Mouse (Mus musculus): Measurements from ENCODE around the gene Snx9. TPM values are rescaled to one million over a fixed set of nuclear protein-coding genes. Genes with fewer than 3 reads are reported as not detected.

The Snx9 gene
- polyA plus RNA-seq, 1 experiment from 2014 or later: 12.7 TPM

DNA sequence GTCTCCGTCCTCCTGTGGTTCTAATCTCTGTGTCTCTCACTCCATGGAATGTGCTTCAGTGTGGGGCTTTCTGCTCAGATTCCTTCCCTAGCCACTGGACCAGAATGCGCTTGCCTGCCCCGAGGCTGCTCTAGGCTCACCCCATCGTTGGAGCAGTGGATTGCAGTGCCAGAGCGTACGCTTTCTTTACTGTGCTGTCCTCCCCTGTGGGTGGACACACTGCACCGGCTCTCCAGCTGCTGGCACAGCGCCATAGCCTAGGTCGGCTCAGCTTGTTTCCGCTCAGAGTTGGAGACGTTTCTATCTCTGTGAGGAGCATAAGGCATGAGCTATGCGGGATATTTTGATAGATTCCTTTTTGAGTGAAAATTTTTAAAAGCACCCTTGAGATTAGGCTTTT is 31.4 kb downstream of the Snx9 start:
- Histone ChIP-seq H3K36me3 (no peaks in the 10 kb centered on the region), H3K27ac (no peak overlapping the region), H3K4me3 (no peak overlapping the region), H3K9me3 (no peaks in the 10 kb centered on the region), H3K27me3 (ENCODE audit: insufficient read depth, poor library complexity, severe bottlenecking) (no peaks in the 10 kb centered on the region), H3K4me1 (replicated peaks) (no peaks in the 10 kb centered on the region)
- 86% methylated on average over 12 of the region's 12 CpGs for WGBS
- no peak for DNase-seq (ENCODE audit: low spot score)

DNA sequence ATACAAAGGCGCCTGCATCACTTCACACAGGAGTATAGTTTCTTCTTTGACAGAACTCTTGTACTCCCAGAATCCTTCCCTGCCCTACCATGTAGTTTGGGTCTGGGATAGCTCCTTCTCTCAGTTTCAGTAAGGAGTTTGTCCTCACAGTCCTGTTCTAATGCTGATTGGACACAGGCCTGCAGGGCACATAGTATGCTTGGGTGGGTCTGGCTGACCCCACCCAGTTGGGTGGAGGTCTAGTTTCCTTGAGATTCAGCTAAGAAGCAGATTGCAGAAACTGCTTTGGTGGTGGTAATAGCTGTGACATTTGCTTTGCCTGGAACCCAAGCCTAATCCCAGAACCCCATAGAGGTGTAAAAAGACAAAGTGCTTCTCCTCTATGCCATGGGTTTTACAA is 33.4 kb downstream of the Snx9 start:
- no peaks in the 10 kb centered on the region for H3K27me3 ChIP-seq (ENCODE audit: insufficient read depth, poor library complexity, severe bottlenecking)
- H3K4me1 ChIP-seq (replicated peaks): no peaks in the 10 kb centered on the region
- H3K9me3 ChIP-seq: no peaks in the 10 kb centered on the region
- no peaks in the 10 kb centered on the region for H3K36me3 ChIP-seq
- 87% methylated on average over 1 of the region's 1 CpGs for WGBS
- no peak overlapping the region for H3K27ac ChIP-seq
- no peak for DNase-seq (ENCODE audit: low spot score)
- H3K4me3 ChIP-seq: no peak overlapping the region

DNA sequence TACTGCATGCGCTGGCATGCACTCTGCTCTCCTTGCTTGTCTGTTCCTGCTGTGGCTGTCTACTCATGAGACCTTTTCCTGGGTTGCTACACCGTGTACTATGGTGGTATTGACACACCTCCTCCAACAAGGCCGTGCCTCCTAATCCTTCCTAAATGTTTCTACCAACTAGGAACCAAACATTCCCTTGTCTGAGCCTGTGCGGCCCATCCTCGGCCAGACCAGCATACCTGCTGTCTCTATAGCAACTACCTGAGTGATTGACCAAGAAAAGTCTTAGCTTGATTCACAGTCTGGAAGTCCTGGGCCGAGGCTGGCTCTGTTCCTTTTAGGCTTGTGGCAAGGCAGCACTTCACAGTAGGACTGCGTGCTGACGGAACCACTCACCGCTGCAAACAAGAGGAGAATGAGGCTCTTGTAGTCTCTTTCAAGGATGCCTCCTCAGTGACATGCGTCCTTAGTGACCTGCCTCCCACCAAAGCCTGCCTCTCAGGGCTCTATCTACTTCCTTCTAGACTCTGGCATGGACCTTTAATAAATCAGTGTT is 36.6 kb downstream of the Snx9 start:
- 81% methylated on average over 10 of the region's 10 CpGs for WGBS
- Histone ChIP-seq H3K4me3 (no peak overlapping the region), H3K4me1 (replicated peaks) (no peaks in the 10 kb centered on the region), H3K36me3 (no peaks in the 10 kb centered on the region), H3K27ac (no peak overlapping the region), H3K27me3 (ENCODE audit: insufficient read depth, poor library complexity, severe bottlenecking) (no peaks in the 10 kb centered on the region), H3K9me3 (no peaks in the 10 kb centered on the region)
- DNase-seq (ENCODE audit: low spot score): no peak

DNA sequence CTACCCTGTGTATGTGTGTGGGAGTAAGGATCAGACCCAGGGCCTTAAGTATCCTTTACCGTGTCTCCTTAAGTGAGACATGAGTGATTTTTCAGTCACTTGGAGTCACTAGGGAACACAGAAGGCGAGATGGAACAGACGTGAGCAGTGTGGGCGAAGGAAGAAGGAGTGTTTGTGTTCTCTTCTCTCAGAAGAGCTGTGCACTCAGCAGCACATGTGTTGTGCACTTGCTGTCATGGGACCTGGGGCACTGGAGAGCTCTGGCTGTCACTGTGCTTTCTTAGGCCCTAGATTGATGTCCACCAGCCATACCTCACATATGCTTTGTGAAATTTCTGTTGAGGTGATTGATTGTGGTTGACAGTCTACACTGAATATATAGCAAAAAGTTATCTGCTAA is 37.7 kb downstream of the Snx9 start:
- no peak overlapping the region for H3K27ac ChIP-seq
- DNase-seq (ENCODE audit: low spot score): no peak
- no peaks in the 10 kb centered on the region for H3K36me3 ChIP-seq
- H3K27me3 ChIP-seq (ENCODE audit: insufficient read depth, poor library complexity, severe bottlenecking): no peaks in the 10 kb centered on the region
- H3K4me1 ChIP-seq (replicated peaks): no peaks in the 10 kb centered on the region
- no peak overlapping the region for H3K4me3 ChIP-seq
- WGBS: 88% methylated on average over 4 of the region's 4 CpGs
- no peaks in the 10 kb centered on the region for H3K9me3 ChIP-seq

DNA sequence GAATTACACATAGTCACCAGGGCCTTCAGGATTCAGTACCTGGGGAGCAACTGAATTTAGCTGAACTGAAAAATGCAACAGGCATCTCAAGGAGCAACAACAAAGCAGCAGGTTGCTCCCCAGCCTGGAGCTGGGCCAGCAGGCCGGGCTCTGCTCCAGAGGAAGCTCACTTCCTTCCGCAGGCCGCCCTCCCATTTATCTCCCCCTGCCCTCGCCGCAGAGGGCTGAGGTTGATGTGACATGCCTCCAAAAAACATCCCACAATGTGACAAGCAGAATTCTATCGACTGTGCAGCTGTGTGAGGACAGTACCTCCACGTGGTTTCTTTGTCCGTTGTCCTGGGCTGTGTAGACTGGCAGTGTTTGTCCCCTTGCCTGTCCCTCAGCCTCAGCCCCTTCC is 44.3 kb downstream of the Snx9 start:
- H3K36me3 ChIP-seq: peaks cover 5% of the 10 kb centered on the region; the same call in 1 of the 2 replicates
- H3K27me3 ChIP-seq (ENCODE audit: insufficient read depth, poor library complexity, severe bottlenecking): no peaks in the 10 kb centered on the region
- peak overlapping the region; percentile 66 for H3K27ac ChIP-seq
- peaks cover 14% of the 10 kb centered on the region for H3K4me1 ChIP-seq (replicated peaks)
- 65% methylated on average over 8 of the region's 8 CpGs for WGBS
- no peak overlapping the region for H3K4me3 ChIP-seq
- H3K9me3 ChIP-seq: no peaks in the 10 kb centered on the region
- no peak for DNase-seq (ENCODE audit: low spot score)

GRCm38 (mm10) chr17:5886181-5886810 is 45.2 kb downstream of the Snx9 start:
- Histone ChIP-seq H3K27me3 (ENCODE audit: insufficient read depth, poor library complexity, severe bottlenecking) (no peaks in the 10 kb centered on the region), H3K4me1 (replicated peaks) (peaks cover 14% of the 10 kb centered on the region), H3K36me3 (peaks cover 12% of the 10 kb centered on the region; the same call in 1 of the 2 replicates), H3K4me3 (no peak overlapping the region), H3K9me3 (no peaks in the 10 kb centered on the region), H3K27ac (0 out of 2 replicates have a peak overlapping the region, but pooled peaks have one; percentile 16)
- 77% methylated on average over 6 of the region's 6 CpGs for WGBS
- no peak for DNase-seq (ENCODE audit: low spot score)

- no peaks in the 10 kb centered on the region for H3K9me3 ChIP-seq
- no peak for DNase-seq (ENCODE audit: low spot score)
- H3K27ac ChIP-seq: no peak overlapping the region
- H3K4me1 ChIP-seq (replicated peaks): peaks cover 20% of the 10 kb centered on the region
- H3K36me3 ChIP-seq: peaks cover 12% of the 10 kb centered on the region; the same call in 1 of the 2 replicates
- 82% methylated on average over 20 of the region's 20 CpGs for WGBS
- H3K27me3 ChIP-seq (ENCODE audit: insufficient read depth, poor library complexity, severe bottlenecking): no peaks in the 10 kb centered on the region
- H3K4me3 ChIP-seq: no peak overlapping the region
Measured at GRCm38 (mm10) chr17:5886943-5887800, 46.0 kb downstream of the Snx9 start.

DNA sequence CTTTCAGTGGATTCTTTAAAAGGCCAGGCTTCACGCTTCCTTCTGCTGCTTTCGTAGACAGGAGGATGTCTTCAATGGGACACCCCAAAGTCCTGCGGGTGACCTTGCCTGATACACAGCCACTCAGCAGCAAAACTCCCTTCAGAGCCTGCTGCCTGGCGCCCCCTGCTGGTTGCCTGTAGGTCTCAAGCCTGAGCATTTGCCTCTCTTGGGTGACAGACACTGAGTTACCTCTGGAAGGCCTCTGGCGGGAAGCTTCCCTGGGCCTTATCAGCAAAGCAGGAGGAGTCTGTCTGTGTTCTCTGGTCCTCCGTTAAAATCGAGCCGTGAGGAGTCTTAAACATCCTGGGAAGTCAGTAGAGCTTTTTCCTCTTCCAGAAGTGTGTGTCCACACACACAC is 49.3 kb downstream of the Snx9 start:
- 51% methylated on average over 8 of the region's 8 CpGs for WGBS
- no peaks in the 10 kb centered on the region for H3K9me3 ChIP-seq
- H3K27me3 ChIP-seq (ENCODE audit: insufficient read depth, poor library complexity, severe bottlenecking): no peaks in the 10 kb centered on the region
- DNase-seq (ENCODE audit: low spot score): peak; percentile 71
- peaks cover 42% of the 10 kb centered on the region for H3K4me1 ChIP-seq (replicated peaks)
- no peak overlapping the region for H3K4me3 ChIP-seq
- H3K36me3 ChIP-seq: peaks cover 12% of the 10 kb centered on the region; the same call in 1 of the 2 replicates
- no peak overlapping the region for H3K27ac ChIP-seq

GRCm38 (mm10) chr17:5891933-5892683 is 51.0 kb downstream of the Snx9 start:
- Histone ChIP-seq H3K36me3 (peaks cover 12% of the 10 kb centered on the region; the same call in 1 of the 2 replicates), H3K9me3 (no peaks in the 10 kb centered on the region), H3K27me3 (ENCODE audit: insufficient read depth, poor library complexity, severe bottlenecking) (no peaks in the 10 kb centered on the region), H3K4me1 (replicated peaks) (peaks cover 32% of the 10 kb centered on the region), H3K27ac (peak overlapping the region; percentile 2; the same call in 1 of the 2 replicates), H3K4me3 (no peak overlapping the region)
- 81% methylated on average over 9 of the region's 9 CpGs for WGBS
- no peak for DNase-seq (ENCODE audit: low spot score)

DNA sequence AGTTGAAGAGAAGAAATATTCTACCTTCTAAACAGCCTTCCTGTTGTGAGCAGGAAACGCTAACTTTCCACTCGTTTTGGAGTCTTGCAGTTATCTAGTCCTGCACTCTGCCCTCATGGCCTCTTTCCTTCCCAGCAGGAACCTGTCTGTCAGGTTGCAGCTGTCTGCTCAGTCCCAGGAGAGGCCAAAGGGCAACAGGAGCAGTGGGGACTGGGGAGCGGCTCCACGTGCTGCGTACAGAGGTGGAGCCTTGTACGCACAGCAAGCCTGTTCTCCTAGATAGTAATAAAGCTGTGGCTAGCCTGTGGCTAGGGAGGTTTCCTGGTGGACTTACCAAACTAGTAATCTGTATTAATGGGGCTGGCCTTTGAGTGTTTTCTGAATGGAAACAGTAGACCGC is 52.0 kb downstream of the Snx9 start:
- WGBS: 12% methylated on average over 7 of the region's 7 CpGs
- peaks cover 31% of the 10 kb centered on the region for H3K4me1 ChIP-seq (replicated peaks)
- peak overlapping the region; percentile 62 for H3K27ac ChIP-seq
- no peaks in the 10 kb centered on the region for H3K27me3 ChIP-seq (ENCODE audit: insufficient read depth, poor library complexity, severe bottlenecking)
- H3K36me3 ChIP-seq: peaks cover 12% of the 10 kb centered on the region; the same call in 1 of the 2 replicates
- no peaks in the 10 kb centered on the region for H3K9me3 ChIP-seq
- peak; percentile 57 for DNase-seq (ENCODE audit: low spot score)
- H3K4me3 ChIP-seq: no peak overlapping the region

DNA sequence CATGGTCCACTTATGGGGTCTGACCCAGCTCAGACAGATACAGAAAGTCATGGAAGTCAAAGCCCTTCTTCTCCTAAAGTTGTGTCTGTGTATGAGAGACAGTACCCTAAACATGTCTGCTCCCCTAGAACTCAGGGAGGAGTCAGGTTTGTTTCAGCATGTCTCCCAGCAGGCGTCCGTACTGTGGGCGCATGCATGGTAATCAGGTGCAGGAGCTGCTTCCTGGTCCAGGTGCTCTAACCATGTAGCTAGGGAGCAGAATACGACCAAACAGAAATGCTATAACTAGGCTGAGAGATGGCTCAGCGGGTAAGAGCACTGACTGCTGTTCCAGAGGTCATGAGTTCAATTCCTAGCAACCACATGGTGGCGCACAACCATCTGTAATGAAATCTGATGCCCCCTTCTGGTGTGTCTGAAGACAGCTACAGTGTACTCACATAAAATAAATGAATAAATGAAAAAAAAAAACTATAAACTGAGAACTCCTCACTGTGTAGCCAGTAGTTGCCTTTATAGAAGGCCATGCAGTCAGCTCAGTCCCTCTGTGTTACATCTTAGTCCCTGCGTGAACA is 52.5 kb downstream of the Snx9 start:
- H3K27ac ChIP-seq: peak overlapping the region; percentile 62
- 62% methylated on average over 7 of the region's 7 CpGs for WGBS
- peaks cover 12% of the 10 kb centered on the region; the same call in 1 of the 2 replicates for H3K36me3 ChIP-seq
- H3K4me3 ChIP-seq: no peak overlapping the region
- H3K9me3 ChIP-seq: no peaks in the 10 kb centered on the region
- no peaks in the 10 kb centered on the region for H3K27me3 ChIP-seq (ENCODE audit: insufficient read depth, poor library complexity, severe bottlenecking)
- H3K4me1 ChIP-seq (replicated peaks): peaks cover 31% of the 10 kb centered on the region
- no peak for DNase-seq (ENCODE audit: low spot score)

- Histone ChIP-seq H3K27me3 (ENCODE audit: insufficient read depth, poor library complexity, severe bottlenecking) (no peaks in the 10 kb centered on the region), H3K4me1 (replicated peaks) (peaks cover 31% of the 10 kb centered on the region), H3K27ac (no peak overlapping the region), H3K36me3 (peaks cover 17% of the 10 kb centered on the region), H3K4me3 (no peak overlapping the region), H3K9me3 (no peaks in the 10 kb centered on the region)
- 69% methylated on average over 4 of the region's 4 CpGs for WGBS
- DNase-seq (ENCODE audit: low spot score): no peak
Measured at GRCm38 (mm10) chr17:5896066-5896465, 54.9 kb downstream of the Snx9 start.
